Mouse (Mus musculus) skeletal muscle tissue, adult 2 months (tissue): ENCODE data around the gene Gm340.

Experiments used
- DNase-seq: peaks from one replicate; pipeline ENCODE4 v3.0.0-alpha.2; 2012; ENCODE audit warnings: low read depth, low spot score

Gm340 gene

DNA sequence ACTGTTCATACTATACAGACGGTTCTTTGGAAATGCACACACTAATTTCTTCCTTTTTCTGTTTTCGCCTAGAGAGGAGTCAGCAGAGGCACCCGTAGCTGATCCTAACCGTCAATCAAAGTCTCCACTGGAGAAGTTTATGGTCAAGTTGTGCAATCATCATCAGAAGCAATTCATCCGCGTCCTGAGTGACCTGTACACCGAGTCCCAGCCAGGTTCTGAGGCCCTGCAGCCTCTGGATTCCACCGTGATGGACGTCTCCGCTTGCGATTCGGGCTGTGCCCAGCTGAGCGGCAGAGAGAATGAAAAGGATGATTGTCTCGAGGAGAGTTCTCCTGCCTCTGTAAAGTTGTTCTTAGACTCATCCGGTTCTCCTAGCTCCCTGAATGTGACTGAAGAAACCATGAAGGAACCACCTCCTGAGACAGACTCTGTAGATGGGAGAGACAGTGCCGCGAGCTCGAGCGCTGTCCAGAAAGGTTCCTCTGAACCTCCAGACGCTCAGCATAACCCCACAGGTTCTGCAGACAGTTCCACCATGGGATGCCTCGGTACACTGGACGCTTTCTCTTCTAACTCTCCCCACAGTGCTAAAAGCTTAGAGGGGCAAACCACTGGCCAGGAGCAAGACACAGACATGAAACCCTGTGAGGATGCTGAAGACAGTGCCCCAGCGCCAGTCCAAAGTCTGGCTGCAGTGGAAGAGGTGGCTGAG is at the start of gene Gm340:
Gene Gm340 (plus strand): TSS at position 665 of the 715 bp plus-strand sequence.
- DNase-seq = peak; percentile 51

DNA sequence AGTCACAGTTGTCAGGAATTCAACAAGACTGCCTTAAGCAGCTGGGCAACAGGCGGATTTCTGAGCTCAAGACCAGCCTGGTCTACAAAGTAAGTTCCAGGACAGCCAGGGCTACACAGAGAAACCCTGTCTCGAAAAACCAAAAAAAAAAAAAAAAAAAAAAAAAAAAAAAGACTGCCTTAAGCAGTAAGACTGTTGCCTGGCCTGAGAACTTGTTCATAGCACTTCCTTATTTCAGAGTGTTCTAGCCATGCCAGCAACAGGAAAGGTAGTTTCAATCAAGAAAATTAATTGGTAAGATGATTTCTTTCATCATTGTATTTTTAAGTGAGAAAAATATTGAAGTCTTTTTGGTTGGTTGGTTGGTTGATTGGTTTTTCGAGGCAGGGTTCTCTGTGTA is 48.1 kb upstream of the Gm340 start:
- no peak for DNase-seq

DNA sequence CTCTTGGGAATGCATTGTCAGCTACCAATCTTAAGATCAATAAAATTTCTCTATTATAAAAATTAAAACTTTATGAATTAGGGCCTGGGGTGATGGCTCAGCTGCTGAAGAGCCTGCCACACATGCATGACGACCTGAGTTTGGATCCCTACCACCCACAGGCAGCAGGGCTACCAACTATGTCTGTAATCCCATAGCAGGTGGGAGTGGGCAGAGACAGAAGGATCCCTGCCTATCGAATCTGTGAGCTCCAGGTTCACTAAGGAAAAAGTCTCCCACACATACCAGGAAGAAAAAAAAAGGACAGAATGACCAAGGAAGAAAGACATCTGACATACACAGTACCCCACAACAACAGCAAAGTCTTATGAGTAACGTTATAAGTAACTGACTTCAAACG is 25.2 kb upstream of the Gm340 start:
- DNase-seq = no peak

DNA sequence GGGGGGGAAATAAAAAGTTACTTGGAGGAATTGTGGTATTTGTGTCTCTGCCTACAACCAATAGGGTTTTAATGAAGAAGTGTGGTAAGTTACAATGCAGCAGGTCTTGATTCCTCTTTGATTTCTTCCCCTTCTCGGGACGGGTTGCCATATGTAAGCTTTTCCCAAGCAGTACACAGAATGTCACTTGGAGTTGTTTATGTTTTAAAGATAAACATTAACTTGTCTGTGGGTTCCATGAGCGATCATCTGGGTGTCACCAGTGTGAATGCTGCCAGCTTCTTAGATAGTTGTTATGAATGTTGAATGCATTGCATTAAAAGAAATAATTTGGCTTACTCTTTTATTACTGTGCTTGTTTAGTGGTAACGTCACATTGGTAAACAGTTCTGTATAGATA is 24.7 kb upstream of the Gm340 start:
- DNase-seq = no peak

DNA sequence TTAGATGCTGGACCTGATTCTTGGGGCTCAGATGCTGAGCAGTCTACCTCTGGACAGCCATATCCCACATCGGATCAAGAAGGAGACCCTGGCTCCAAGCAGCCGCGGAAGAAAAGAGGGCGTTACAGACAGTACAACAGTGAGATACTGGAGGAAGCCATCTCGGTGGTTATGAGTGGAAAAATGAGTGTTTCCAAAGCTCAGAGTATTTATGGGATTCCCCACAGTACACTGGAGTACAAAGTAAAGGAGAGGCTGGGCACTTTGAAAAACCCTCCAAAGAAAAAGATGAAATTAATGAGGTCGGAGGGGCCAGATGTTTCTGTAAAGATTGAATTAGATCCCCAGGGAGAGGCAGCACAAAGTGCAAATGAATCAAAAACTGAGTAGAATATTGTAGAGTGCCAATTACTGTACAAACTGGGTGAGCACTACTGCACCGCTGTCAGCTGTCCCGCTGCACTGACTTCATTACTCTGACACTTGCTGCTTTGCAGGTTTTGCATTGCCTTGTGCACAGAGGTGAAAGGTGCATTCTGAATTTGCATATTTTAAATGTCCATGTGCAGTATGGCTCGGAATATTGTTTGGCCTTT is 23.2 kb upstream of the Gm340 start:
- DNase-seq = no peak

DNA sequence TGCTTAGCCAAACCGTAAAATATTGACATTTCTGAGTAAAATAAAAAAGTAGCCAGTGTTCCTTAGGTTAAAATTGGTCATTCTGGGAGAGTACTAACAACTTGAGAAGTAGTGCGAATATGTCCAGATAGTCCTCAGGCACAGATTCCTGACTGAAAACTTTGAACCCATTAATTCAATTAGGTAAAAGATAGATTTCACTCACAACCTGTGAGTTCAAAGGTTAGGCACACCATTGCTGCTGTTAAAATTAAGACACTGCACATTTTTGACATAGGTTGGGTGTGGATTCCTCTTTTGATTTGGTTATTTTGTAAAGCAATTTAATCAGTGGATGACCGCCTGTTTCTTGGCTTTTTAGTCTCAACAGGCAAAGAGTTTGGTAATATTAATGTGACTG is 21.3 kb upstream of the Gm340 start:
- DNase-seq = no peak

DNA sequence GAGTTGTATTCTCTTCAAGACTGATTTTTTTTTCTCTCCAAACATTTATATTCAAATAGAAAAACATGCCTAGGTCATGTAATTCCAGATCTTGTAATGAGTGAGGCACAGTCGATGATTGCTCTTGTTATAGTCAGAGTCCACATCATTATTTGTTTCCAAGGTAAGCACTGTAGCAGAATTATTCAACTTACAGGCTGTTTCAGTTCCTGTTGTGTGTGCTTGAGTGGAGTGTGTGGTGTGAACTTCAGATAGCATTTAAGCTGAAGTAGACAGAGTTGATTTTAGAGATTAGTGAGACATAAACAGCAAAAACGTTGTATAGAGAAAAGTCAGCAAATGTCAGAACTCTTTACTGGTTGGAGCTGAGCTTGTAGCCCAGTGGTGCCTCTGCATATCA is 13.4 kb upstream of the Gm340 start:
- no peak for DNase-seq

DNA sequence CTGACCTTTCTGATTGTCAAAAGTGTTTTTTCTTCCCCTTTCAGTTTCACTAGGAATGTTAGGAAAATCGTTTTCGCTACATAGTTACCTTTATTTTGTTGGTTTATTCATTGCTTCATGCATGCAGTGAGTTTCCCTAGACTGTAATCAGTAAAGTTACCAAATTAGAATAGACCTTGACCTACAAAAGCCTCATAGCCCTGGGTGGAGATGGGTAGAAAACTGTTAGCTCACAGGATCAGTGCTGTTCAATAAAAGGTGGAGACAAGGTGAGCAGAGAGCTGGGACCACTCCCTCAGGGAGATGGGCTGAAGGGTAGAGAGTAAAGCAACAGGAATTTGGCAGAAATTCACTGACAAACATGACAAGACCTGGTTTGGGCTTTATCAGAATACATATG is 8.5 kb upstream of the Gm340 start:
- no peak for DNase-seq

DNA sequence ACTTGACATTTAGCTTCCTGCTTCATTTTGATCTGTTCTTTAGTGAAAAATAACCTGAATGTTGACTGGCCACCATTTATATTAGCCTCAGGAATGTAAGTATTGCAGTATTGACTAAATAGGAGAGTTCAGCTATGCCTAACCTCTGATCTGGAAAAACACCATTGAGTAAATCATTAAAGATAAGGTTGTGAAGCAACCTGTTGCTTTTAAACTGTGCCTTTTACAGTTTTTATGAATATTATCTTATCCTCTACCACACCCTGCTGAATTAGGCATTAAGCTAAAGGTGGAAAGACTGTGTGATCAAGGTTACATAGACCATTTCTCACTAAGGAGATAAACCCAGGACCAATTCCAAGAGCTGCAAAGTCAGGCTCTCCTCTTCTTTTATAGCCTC is 4.6 kb upstream of the Gm340 start:
- no peak for DNase-seq

DNA sequence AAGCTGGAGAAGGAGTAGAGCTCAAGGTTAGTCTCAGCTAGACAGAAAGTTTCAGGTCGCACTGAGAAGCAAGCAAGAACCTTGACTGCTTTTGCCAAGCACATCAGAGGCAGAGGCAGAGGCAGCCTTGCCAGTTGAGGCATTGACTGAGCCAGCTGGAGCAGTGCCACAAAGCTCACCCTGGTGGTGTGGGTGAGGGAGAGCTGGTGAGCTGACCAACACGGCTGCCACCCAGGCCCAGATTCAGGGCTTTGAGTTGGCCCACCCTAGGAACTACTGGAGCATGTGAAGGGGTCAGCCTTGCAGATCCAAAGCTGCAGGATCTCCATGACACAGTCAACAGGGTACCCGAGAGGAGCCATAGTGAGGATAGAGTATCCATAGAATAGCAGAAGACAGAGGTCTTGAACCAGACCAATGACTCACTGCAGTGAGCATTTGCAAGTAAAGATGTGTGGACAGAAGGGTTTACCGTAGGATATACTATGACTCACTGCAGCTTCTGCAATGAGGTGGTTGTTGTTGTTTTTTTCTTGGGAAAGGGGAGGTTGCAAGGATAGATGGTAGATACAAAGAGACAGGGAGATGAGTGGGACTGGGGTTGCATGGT is 2.8 kb upstream of the Gm340 start:
- peak; percentile 63 for DNase-seq

DNA sequence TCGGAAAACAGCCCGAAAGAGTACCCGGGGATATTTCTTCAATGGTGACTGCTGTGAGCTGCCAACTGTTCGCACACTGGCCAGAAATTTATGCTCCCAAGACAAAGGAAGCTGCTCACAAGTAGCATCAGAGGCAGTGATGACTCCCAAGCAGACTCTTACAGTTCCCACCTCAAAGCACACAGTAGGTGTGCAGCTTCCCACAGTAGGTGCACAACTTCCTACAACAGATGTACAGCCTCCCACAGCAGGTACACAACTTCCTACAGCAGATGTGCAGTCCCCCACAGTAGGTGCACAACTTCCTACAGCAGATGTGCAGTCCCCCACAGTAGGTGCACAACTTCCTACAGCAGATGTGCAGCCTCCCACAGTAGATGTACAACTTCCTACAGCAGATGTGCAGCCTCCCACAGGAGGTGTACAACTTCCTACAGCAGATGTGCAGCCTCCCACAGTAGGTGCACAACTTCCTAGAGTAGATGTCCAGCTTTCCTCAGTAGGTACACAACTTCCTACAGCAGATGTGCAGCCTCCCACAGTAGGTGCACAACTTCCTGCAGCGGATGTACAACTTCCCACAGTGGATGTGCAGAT is 846 bp downstream of the Gm340 start:
- no peak for DNase-seq

DNA sequence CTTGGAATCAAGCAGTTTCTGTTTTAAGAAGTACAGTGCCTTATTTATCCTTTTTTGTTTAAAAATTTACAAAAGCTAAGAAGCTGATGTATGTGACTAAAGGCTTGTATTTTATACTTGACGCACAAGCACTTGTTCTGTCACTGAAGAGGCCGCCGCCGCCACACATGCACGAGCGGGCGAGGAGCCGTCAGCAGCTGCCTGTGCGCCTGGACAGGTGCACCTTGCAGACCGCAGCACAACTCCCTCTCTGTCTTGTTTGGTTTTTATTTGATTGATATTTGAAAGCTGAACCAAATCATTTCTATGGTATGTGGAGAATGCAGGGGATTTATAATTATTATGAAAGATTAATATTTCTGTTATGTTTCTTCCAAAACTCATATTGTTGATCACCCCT is 4.6 kb downstream of the Gm340 start:
- DNase-seq = no peak

DNA sequence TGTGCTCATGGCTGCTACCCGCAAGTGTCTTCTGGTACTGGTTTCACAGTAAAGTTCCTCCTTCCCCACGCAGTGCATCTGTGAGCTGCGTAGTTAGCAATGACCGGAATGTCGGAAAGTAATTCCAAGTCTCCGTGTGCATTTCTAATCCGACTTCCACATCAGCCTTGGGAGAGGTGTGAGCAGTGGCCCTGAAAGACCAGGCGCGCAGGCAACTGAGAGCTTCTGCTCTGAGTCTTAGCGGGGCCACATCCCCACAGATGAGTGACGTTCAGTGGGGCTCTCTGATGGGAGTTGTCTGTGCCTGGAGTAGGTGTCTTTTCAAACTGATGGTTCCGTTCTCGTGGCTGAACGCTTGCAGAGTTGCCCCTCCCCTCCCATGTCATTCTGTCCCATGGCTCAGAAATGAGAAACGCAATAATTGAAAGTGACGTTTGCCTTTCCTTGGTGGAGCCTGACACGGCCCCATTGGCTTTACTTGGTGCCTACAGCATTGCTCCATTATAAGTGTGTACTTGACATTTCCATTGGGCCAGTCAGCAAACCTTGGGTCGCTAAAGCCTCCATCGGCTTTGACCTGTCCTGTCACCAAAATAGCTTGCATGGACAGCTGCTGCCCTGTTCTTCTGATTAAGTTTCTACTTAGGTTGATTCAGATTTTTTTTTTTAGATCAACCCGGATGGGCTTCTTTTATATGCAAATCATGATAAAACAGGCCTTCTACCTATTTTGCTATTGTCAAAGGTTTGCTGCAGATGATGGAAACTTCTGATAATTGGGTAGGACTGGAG is 5.5 kb downstream of the Gm340 start:
- peak; percentile 76 for DNase-seq

DNA sequence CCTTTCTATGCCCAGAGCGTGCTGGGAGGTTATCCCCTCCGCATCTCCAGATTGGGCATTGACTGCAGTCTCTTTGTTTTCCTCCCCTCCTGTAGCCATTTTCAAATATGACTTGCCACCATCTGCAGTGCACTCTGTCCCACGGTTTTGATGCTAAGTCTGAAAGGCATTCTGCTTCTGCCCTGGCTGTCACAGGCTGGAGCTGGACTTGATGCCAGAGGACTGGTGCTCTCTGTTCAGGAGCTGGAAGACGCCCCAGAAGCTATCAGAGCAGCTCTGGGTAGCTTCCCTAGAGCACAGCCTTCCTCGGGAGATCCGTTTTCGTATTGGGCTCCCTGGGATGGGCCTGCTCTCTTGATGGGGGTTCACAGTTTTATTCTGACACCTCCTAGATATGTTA is 6.9 kb downstream of the Gm340 start:
- no peak for DNase-seq

DNA sequence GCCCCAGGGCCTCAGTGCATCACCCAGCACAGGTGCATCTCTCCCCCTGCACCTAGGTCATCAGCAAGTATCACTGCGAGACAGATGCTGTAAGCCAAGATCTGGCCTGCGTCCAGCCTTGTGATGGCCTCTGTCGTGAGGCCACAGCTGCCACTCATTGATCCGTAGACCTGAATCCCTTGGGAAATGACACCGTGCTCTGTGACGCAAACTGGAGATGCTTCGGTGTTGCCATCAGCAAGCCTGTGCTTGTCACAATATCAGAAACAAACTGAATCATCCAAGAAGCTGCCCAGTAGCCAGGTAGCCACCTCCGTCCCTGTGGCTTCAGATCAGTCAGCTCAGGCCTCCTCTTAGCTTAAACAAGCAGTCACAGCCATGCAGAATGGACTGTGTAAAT is 7.5 kb downstream of the Gm340 start:
- no peak for DNase-seq

DNA sequence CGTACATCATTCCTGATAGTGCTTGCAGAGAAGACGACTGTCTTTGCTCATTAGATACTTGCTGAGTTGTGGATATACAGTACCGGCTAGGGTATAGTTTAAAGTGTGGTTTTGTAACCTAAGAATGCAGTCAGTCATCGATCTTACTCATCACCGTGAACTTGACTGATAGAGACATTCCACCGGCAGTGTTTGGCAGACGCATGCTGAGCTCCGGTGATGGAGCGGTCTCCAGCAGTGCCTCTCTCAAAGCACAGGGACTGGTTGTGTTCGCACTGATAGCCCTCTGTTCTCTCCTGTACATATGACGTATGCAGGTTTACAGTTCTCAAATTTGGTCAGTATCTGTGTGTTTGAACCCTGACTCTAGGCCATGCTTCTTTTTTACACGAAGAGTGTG is 9.6 kb downstream of the Gm340 start:
- no peak for DNase-seq

DNA sequence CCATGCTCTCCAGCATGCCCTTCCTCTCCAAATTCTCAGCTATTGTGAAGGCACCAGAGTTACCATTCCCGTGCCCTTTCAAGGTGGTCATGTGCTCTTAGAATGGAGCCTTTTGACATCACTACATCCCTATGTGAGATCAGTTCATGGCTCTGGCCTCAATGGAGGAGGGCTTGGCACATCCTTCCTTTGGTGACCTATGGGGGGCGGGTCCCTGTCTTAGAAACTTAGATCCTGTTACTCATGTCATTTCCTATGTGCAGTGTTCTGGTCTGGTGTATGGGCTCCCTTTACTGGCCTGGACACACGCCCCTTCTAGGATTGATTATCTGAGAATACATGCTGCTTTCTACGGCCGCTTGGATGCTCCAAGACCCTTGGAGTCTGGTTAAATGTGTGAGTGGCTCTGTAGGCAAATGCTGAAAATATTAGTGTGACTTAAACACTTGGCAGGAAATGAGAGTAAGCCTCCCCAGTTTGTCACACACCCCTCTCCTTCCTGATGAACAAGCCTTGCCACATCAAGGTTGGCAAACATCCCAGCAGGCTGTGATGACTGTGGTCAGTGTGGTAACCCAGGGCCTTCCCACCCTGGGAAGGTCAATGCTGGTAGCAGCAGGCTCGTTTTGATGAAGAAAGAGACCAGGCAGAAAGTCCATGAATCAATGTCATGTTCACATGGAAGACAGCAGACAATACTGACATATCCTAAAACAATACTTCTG is 15.2 kb downstream of the Gm340 start:
- peak; percentile 59 for DNase-seq

DNA sequence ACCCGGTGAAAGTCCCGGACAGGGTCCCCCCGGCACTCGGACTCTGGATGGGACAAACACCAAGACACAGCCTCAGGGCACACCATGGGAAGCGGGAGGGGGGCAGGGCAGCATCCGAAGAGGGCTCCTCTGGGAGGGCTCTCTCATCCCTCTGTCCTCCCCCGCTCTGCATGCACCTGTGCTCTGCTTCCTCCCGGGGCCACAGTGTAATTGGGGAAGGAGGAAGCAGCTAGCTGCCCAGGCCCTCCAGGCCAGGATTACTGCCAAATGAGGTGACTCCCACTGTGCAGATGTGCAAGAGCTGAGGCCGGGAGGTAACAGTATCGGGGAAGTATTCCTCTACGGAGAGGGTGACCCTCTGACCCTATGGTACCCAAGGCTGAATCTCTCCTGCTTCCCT is 18.5 kb downstream of the Gm340 start:
- DNase-seq = no peak

DNA sequence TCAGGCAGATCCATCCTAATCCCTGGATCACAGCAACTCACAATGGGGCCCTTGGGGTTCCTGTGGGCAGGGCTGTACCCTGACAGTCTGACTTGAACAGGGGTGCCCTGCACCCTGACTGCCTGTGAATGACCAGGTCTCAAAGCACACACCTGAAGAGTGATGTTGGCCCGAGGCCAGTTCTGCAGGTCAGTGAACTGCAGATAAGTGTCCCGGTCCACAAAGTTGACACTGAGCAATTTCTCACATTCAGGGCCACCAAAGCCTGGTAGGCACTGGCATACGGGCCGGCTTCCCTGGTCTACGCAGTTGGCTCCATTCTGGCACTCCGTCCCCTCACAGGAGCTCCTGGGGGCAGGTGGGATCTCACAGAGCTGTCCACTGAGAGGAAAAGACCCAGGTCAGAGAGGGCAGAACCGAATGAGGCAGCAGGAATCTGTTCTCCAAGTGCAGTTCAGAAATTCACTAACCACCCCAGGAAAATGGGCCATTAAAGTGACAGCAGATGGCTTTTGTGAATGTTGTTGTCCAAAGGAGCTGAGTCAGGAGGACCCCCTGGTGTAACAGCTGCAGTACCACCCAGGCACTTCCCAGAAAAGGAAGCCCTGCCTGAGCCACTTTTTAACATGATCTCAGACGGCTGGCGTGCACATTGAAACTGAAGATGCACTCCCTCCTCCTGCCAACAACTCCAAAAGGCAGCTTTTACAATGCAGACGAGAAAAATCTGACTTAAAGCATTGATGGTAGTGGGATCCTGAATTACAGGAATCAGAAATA is 24.2 kb downstream of the Gm340 start:
- no peak for DNase-seq

DNA sequence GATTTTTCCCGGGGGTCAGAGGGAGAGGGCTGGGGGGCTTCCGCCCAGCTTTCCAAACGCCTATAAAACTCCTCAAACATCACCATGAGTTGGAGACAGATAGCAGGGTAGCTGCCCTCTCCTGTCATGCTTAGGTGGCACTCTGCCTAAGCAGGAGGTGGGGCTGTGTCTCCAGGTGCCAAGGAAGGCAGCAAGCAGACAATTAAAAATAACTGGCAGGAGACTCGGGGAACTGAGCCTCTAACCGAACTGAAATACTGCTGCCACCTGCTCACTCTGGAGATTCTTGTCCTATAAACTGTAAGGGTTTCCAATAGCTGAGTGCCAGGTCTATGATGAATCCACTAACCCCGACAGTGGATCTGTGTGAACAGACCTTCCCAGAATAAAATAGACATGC is 29.5 kb downstream of the Gm340 start:
- DNase-seq = peak; percentile 57
